Mouse (Mus musculus) myocyte (in vitro differentiated cells): ENCODE measurements at regions not wholly inside any gene's neighbourhood (a gene's known extent, or its start where the extent isn't known, plus 50 kb on each side); places are given as distances from the start of the nearest gene placed in this dataset.

ENCODE experiments used
- E2F4 ChIP-seq: IDR thresholded peaks from one replicate; pipeline ENCODE4 v1.6.1; 2011; ENCODE audit warnings: mild to moderate bottlenecking, control low read depth, moderate library complexity; ENCODE audit not compliant: insufficient read depth
- MAX ChIP-seq: IDR thresholded peaks from one replicate; pipeline ENCODE4 v1.6.1; 2011; ENCODE audit warnings: low read depth, mild to moderate bottlenecking, control low read depth
- MYOD1 ChIP-seq, 3 experiments: IDR thresholded peaks; one replicate each; pipeline ENCODE4 v1.6.1; 2011; ENCODE audit warnings: control low read depth in 2 of 3, low read depth in 2 of 3, mild to moderate bottlenecking in 2 of 3, moderate library complexity in 1 of 3; ENCODE audit not compliant: insufficient read length in 2 of 3, control insufficient read depth in 1 of 3
- POLR2A ChIP-seq: IDR thresholded peaks from one replicate; pipeline ENCODE4 v1.6.1; 2011; ENCODE audit warnings: low read depth, mild to moderate bottlenecking, control low read depth, moderate library complexity; ENCODE audit not compliant: insufficient read length
- POLR2AphosphoS2 ChIP-seq: IDR thresholded peaks from one replicate; pipeline ENCODE4 v1.6.1; 2011; ENCODE audit warnings: low read depth, control low read depth; ENCODE audit not compliant: insufficient read length
- REST ChIP-seq: IDR thresholded peaks from one replicate; pipeline ENCODE4 v1.6.1; 2011; ENCODE audit warnings: mild to moderate bottlenecking, control low read depth, moderate library complexity; ENCODE audit not compliant: insufficient read depth, insufficient read length
- TCF3 ChIP-seq: IDR thresholded peaks from one replicate; pipeline ENCODE4 v1.6.1; 2011; ENCODE audit warnings: low read depth, control low read depth; ENCODE audit not compliant: insufficient read length
- USF1 ChIP-seq: IDR thresholded peaks from one replicate; pipeline ENCODE4 v1.6.1; 2011; ENCODE audit warnings: low read depth, mild to moderate bottlenecking, control low read depth, moderate library complexity

DNA sequence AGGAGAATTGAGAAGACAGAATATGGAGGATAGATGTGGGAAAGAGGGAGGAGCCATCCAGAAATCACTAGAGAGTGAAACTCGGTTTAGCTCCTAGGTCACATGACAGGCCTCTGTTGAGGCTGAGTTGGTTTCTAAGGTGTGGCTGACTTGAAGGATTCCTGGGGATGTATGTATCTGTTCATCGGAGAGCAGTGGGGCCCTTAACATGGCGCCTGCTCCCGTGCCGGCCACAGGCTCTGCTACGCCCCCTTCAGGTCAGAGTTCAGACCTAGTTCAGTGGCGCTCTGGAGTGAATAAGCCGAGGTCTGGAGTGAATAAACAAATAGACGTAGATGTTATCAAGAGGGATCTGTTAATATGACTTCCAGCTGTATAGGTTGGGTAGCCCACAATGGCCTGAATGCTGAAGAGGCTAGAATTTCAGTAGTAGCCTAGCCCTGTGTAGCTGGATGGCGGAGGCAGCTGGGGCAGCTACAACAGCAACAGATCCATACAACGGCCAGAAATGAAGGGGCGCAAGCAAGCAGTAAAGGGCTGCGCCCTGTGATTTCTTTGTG lies 239.4 kb downstream of the Gm10260 start:
- no peak for TF ChIP-seq MAX
- no peak for TF ChIP-seq POLR2A
- peak; percentile 29 for TF ChIP-seq USF1
- no peak for TF ChIP-seq REST
- no peak for TF ChIP-seq POLR2AphosphoS2
- no peak for TF ChIP-seq E2F4
- no peak for TF ChIP-seq MYOD1 (IDR thresholded peaks at IDR 0.05; ENCODE audit: control insufficient read depth in 1 of 3, insufficient read length in 2 of 3, low read depth in 2 of 3)
- TF ChIP-seq TCF3 = no peak
